Mouse (Mus musculus): ENCODE results near the gene D430041D05Rik.

- no peak for TF ChIP-seq TAL1 (IDR thresholded peaks at IDR 0.05; ENCODE audit: low read length)
- no peak for TF ChIP-seq GATA1 (IDR thresholded peaks at IDR 0.05; ENCODE audit: low read length)
Observed at GRCm38 (mm10) chr2:104142140-104142539, 268.7 kb downstream of the D430041D05Rik start.

Data from erythroblast, embryonic 14.5 days (primary cell).